Mouse (Mus musculus): Measurements from ENCODE around the gene Olfr618. TPM values are rescaled to one million over a fixed set of nuclear protein-coding genes. Genes with fewer than 3 reads are reported as not detected.
"Not testable (repeated sequence)": the region's sequence is repeated elsewhere in the genome, so short reads cannot be mapped to it uniquely, and the experiment has no call there.

Gene Olfr618
- polyA plus RNA-seq (2012; fragmentation: generic; extraction: Trizol): not detected
- long read RNA-seq, experiment 1: 0 reads
- long read RNA-seq, experiment 2: 0 reads

DNA sequence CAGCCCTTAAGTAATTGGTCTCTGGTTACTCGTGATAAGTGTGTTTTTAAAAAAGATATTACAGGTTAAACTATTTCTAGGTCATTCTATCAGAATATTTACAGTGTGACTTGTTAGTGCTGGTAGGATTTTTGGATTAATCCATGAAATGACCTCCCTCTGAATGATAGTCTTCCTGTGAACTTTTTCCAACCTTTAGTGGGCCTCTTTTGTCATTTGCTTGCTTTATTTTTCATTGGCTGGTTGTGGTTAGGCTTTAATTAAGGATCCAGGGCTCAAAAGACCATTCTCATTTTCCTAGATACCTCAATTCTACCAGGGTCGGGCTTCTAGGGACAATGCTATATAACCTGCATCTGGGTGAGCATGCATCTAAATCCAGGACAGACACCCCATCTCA lies at the start of gene Olfr618:
TSS of gene Olfr618 (plus strand) at position 301 of the 400 bp plus-strand sequence.
- Histone ChIP-seq H3K79me2 (ENCODE audit: control insufficient read depth, insufficient read depth) (no peaks in the 10 kb centered on the region), H3ac (ENCODE audit: control insufficient read depth, insufficient read length, low read depth) (no peak within 1 kb of the TSS), H3K79me3 (ENCODE audit: low read depth) (no peaks in the 10 kb centered on the region), H3K4me3 (ENCODE audit: insufficient read depth, poor library complexity, severe bottlenecking) (no peak within 1 kb of the TSS), H3K36me3 (ENCODE audit: control insufficient read depth, insufficient read depth) (no peaks in the 10 kb centered on the region), H3K27me3 (ENCODE audit: control insufficient read depth, insufficient read depth, insufficient read length) (no peaks in the 10 kb centered on the region)
- TF ChIP-seq MAX (IDR thresholded peaks at IDR 0.05) (no peak), MYOD1 (IDR thresholded peaks at IDR 0.05; ENCODE audit: control insufficient read depth, insufficient read length, low read depth) (no peak), CEBPB (IDR thresholded peaks at IDR 0.05; ENCODE audit: low read depth) (no peak), CTCF (IDR thresholded peaks at IDR 0.05; ENCODE audit: control insufficient read depth, insufficient read depth, insufficient read length) (no peak), FOSL1 (IDR thresholded peaks at IDR 0.05; ENCODE audit: insufficient read depth, low read length, poor library complexity, severe bottlenecking) (no peak), USF1 (IDR thresholded peaks at IDR 0.05; ENCODE audit: low read depth) (no peak), MYOG (IDR thresholded peaks at IDR 0.05; ENCODE audit: control insufficient read depth, extremely low read depth, insufficient read length) (no peak)

DNA sequence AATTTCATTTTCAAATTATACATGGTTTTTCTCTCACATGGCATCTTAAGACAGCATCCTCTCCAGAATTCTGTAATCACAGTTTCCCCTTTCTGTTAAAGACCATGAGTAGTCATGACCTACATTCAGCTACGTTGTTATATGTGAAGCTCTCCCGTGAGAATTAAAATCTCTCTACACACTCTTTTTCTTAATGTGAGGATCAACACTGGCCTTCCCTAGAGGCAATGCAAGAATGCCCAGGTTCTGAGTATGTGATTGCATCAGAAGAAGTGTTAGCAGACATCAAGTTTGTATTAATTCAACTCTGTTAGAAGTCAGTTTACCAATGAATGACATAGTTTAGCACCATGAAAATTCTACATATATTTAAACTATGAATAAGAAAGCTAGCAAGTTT lies 47.3 kb upstream of the Olfr618 start, which contains the start of gene Olfr612:
TSS of gene Olfr612 (minus strand) at position 101 of the 400 bp plus-strand sequence.
- H3K79me3 ChIP-seq (ENCODE audit: low read depth); H3K36me3 ChIP-seq (ENCODE audit: control insufficient read depth, insufficient read depth); H3ac ChIP-seq (ENCODE audit: control insufficient read depth, insufficient read length, low read depth); H3K79me2 ChIP-seq (ENCODE audit: control insufficient read depth, insufficient read depth); H3K27me3 ChIP-seq (ENCODE audit: control insufficient read depth, insufficient read depth, insufficient read length); H3K4me3 ChIP-seq (ENCODE audit: insufficient read depth, poor library complexity, severe bottlenecking): not testable (repeated sequence)

DNA sequence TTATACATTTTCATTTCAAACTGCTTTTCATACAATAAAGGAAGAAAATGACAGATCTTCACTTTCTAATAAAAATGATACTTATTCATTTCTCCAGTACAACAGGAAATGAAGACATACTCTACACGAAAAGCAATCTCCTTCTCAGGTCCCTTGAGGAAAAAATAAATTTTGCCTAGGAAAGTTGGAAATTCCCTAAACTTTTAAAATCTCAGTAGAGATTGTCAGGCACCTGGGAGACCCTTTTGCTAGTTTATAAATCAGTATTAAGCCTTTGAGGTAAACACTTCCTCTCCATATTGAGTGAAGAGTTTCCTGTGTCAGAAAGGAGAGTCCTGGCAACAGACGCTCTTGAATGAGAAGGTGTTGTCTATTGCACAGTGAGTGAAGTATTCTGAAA lies 42.1 kb upstream of the Olfr618 start, which contains the start of gene Olfr613:
TSS of gene Olfr613 (plus strand) at position 301 of the 400 bp plus-strand sequence.
- H3K79me2 ChIP-seq (ENCODE audit: control insufficient read depth, insufficient read depth): no peaks in the 10 kb centered on the region

DNA sequence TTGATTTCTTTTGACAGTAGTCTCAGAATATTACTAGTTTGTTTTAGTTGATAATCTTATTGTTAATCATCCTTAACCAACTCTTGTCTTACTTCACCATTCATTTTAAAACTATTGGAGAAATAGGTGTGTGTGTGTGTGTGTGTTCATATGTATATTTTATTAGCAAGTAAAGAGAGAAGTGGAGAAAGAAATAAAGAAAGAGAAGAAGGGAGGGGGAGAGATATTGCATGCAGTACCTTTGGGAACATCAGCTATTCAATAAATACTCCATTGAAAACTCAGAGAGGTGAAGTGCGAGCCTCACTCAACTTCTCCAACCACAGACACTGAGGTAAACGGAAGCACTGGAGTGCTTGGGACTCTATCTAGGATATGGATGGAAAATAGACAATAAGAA lies 34.1 kb upstream of the Olfr618 start, which contains the start of gene Olfr615:
TSS of gene Olfr615 (plus strand) at position 301 of the 400 bp plus-strand sequence.
- no peaks in the 10 kb centered on the region for H3K36me3 ChIP-seq (ENCODE audit: control insufficient read depth, insufficient read depth)
- TF ChIP-seq USF1 (IDR thresholded peaks at IDR 0.05; ENCODE audit: low read depth) (no peak), MAX (IDR thresholded peaks at IDR 0.05) (no peak), CEBPB (IDR thresholded peaks at IDR 0.05; ENCODE audit: low read depth) (no peak), FOSL1 (IDR thresholded peaks at IDR 0.05; ENCODE audit: insufficient read depth, low read length, poor library complexity, severe bottlenecking) (no peak), MYOD1 (IDR thresholded peaks at IDR 0.05; ENCODE audit: control insufficient read depth, insufficient read length, low read depth) (no peak), CTCF (IDR thresholded peaks at IDR 0.05; ENCODE audit: control insufficient read depth, insufficient read depth, insufficient read length) (no peak), MYOG (IDR thresholded peaks at IDR 0.05; ENCODE audit: control insufficient read depth, extremely low read depth, insufficient read length) (no peak)
- H3ac ChIP-seq (ENCODE audit: control insufficient read depth, insufficient read length, low read depth): no peak within 1 kb of the TSS
- no peaks in the 10 kb centered on the region for H3K27me3 ChIP-seq (ENCODE audit: control insufficient read depth, insufficient read depth, insufficient read length)
- H3K4me3 ChIP-seq (ENCODE audit: insufficient read depth, poor library complexity, severe bottlenecking): no peak within 1 kb of the TSS
- no peaks in the 10 kb centered on the region for H3K79me3 ChIP-seq (ENCODE audit: low read depth)
- H3K79me2 ChIP-seq (ENCODE audit: control insufficient read depth, insufficient read depth): no peaks in the 10 kb centered on the region

More for the DNA sequence above, 42.1 kb upstream of the Olfr618 start, which contains the start of gene Olfr613:
- Histone ChIP-seq H3K27me3 (ENCODE audit: control insufficient read depth, insufficient read depth, insufficient read length) (no peaks in the 10 kb centered on the region), H3ac (ENCODE audit: control insufficient read depth, insufficient read length, low read depth) (no peak within 1 kb of the TSS), H3K36me3 (ENCODE audit: control insufficient read depth, insufficient read depth) (no peaks in the 10 kb centered on the region), H3K79me3 (ENCODE audit: low read depth) (no peaks in the 10 kb centered on the region), H3K4me3 (ENCODE audit: insufficient read depth, poor library complexity, severe bottlenecking) (no peak within 1 kb of the TSS)
- no peak for TF ChIP-seq MYOG (IDR thresholded peaks at IDR 0.05; ENCODE audit: control insufficient read depth, extremely low read depth, insufficient read length)
- TF ChIP-seq CEBPB (IDR thresholded peaks at IDR 0.05; ENCODE audit: low read depth): no peak
- no peak for TF ChIP-seq MAX (IDR thresholded peaks at IDR 0.05)
- no peak for TF ChIP-seq CTCF (IDR thresholded peaks at IDR 0.05; ENCODE audit: control insufficient read depth, insufficient read depth, insufficient read length)
- no peak for TF ChIP-seq FOSL1 (IDR thresholded peaks at IDR 0.05; ENCODE audit: insufficient read depth, low read length, poor library complexity, severe bottlenecking)
- no peak for TF ChIP-seq MYOD1 (IDR thresholded peaks at IDR 0.05; ENCODE audit: control insufficient read depth, insufficient read length, low read depth)
- no peak for TF ChIP-seq USF1 (IDR thresholded peaks at IDR 0.05; ENCODE audit: low read depth)

DNA sequence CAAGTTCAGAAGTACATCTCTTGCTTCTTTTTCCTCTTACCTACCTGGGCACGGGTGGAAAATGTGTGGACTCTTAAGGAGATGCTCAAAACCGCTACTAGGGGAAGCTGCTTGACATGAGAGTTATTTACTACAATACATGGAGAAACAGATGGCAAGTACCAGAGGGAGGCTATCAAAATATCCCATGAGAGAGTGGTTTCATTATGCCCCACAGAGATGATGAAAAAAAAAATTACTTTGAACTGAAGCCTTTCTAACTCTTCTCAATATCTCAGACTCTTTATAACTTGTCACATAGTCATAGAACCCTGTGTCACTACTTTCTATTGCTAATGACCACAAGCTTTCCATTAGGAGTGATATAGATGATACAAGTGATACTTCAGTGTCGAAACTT lies 20.9 kb upstream of the Olfr618 start, which contains the start of gene Olfr616:
TSS of gene Olfr616 (minus strand) at position 101 of the 400 bp plus-strand sequence.
- Histone ChIP-seq H3ac (ENCODE audit: control insufficient read depth, insufficient read length, low read depth) (no peak within 1 kb of the TSS), H3K79me3 (ENCODE audit: low read depth) (no peaks in the 10 kb centered on the region), H3K36me3 (ENCODE audit: control insufficient read depth, insufficient read depth) (no peaks in the 10 kb centered on the region), H3K27me3 (ENCODE audit: control insufficient read depth, insufficient read depth, insufficient read length) (no peaks in the 10 kb centered on the region), H3K4me3 (ENCODE audit: insufficient read depth, poor library complexity, severe bottlenecking) (no peak within 1 kb of the TSS), H3K79me2 (ENCODE audit: control insufficient read depth, insufficient read depth) (no peaks in the 10 kb centered on the region)
- TF ChIP-seq MYOG (IDR thresholded peaks at IDR 0.05; ENCODE audit: control insufficient read depth, extremely low read depth, insufficient read length): no peak

DNA sequence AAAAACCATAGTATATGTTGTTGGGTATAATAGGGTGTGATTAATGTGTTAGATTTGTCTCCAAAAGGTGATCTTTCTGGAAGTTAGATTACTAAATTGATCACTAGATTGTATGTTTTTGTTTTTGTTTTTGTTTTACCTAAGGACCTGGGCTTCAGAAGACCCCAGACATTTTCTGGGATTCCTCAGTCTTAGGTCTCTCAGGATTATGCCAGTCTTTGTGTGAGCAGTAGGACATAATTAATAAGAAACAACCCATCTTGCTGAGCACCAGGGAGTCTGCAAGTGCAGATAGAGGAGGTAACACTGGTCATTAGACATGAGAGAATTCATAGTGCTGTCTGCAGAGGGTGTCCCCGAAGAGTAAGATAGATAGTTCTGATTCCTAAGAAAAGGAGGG lies 17.1 kb upstream of the Olfr618 start, which contains the start of gene Olfr617:
TSS of gene Olfr617 (plus strand) at position 301 of the 400 bp plus-strand sequence.
- no peak for TF ChIP-seq USF1 (IDR thresholded peaks at IDR 0.05; ENCODE audit: low read depth)
- TF ChIP-seq CTCF (IDR thresholded peaks at IDR 0.05; ENCODE audit: control insufficient read depth, insufficient read depth, insufficient read length): no peak
- no peak for TF ChIP-seq MYOD1 (IDR thresholded peaks at IDR 0.05; ENCODE audit: control insufficient read depth, insufficient read length, low read depth)
- TF ChIP-seq MAX (IDR thresholded peaks at IDR 0.05): no peak
- TF ChIP-seq CEBPB (IDR thresholded peaks at IDR 0.05; ENCODE audit: low read depth): no peak
- TF ChIP-seq FOSL1 (IDR thresholded peaks at IDR 0.05; ENCODE audit: insufficient read depth, low read length, poor library complexity, severe bottlenecking): no peak
- no peak for TF ChIP-seq MYOG (IDR thresholded peaks at IDR 0.05; ENCODE audit: control insufficient read depth, extremely low read depth, insufficient read length)
- H3ac ChIP-seq (ENCODE audit: control insufficient read depth, insufficient read length, low read depth): no peak within 1 kb of the TSS
- no peaks in the 10 kb centered on the region for H3K36me3 ChIP-seq (ENCODE audit: control insufficient read depth, insufficient read depth)

More for the DNA sequence above, 17.1 kb upstream of the Olfr618 start, which contains the start of gene Olfr617:
- Histone ChIP-seq H3K27me3 (ENCODE audit: control insufficient read depth, insufficient read depth, insufficient read length) (no peaks in the 10 kb centered on the region), H3K79me3 (ENCODE audit: low read depth) (no peaks in the 10 kb centered on the region), H3K4me3 (ENCODE audit: insufficient read depth, poor library complexity, severe bottlenecking) (no peak within 1 kb of the TSS), H3K79me2 (ENCODE audit: control insufficient read depth, insufficient read depth) (no peaks in the 10 kb centered on the region)
